Mouse (Mus musculus) MEL (cell line): ENCODE measurements around the gene E130308A19Rik. TPM values are rescaled to one million over a fixed set of nuclear protein-coding genes. Genes with fewer than 3 reads are reported as not detected.

Experiments
- DNase-seq: peaks from one replicate; pipeline ENCODE4 v3.0.0; 2011; ENCODE audit warnings: low read depth, low spot score
- H3K27ac ChIP-seq: 2 replicates; pipeline ENCODE4 v1.5.1; 2012; ENCODE audit warnings: low read depth, mild to moderate bottlenecking, control low read depth, low read length, moderate library complexity; ENCODE audit not compliant: control insufficient read depth
- H3K27me3 ChIP-seq, 2 experiments: fragments of 150-350 bp in 1 of 2; sonication (generic) in 1 of 2; 2 replicates each; pipeline ENCODE4 v1.6.1; 2012; ENCODE audit warnings: low read length in 2 of 2, mild to moderate bottlenecking in 2 of 2, improper control_type of control experiment in 1 of 2, moderate library complexity in 1 of 2; ENCODE audit not compliant: insufficient read depth in 2 of 2, control insufficient read depth in 1 of 2
- H3K36me3 ChIP-seq, 2 experiments: 2 replicates each; pipeline ENCODE4 v1.6.1; 2012 to 2014; ENCODE audit warnings: low read length in 2 of 2, improper control_type of control experiment in 1 of 2, inconsistent platforms in 1 of 2, mild to moderate bottlenecking in 1 of 2; ENCODE audit not compliant: insufficient read depth in 2 of 2, control insufficient read depth in 1 of 2
- H3K4me1 ChIP-seq, 2 experiments: fragments of 150-350 bp in 1 of 2; sonication (generic) in 1 of 2; 2 replicates each; pipeline ENCODE4 v1.6.1; 2012; ENCODE audit warnings: low read length in 2 of 2, improper control_type of control experiment in 1 of 2, mild to moderate bottlenecking in 1 of 2; ENCODE audit not compliant: insufficient read depth in 2 of 2, control insufficient read depth in 1 of 2
- H3K4me3 ChIP-seq, 2 experiments: fragments of 150-350 bp in 1 of 2; sonication (generic) in 1 of 2; 2 replicates each; pipeline ENCODE4 v1.5.1; 2012; ENCODE audit warnings: low read depth in 2 of 2, low read length in 2 of 2, mild to moderate bottlenecking in 2 of 2, moderate library complexity in 2 of 2, control low read depth in 1 of 2, improper control_type of control experiment in 1 of 2; ENCODE audit not compliant: control insufficient read depth in 1 of 2, insufficient read depth in 1 of 2
- H3K79me2 ChIP-seq: 2 replicates; pipeline ENCODE4 v1.6.1; 2012; ENCODE audit warnings: mild to moderate bottlenecking, low read length, moderate library complexity; ENCODE audit not compliant: control insufficient read depth, poor library complexity, insufficient read depth
- H3K9ac ChIP-seq: 2 replicates; pipeline ENCODE4 v1.6.1; 2012; ENCODE audit warnings: low read depth, mild to moderate bottlenecking, control low read depth, low read length, moderate library complexity; ENCODE audit not compliant: control insufficient read depth, poor library complexity, severe bottlenecking
- H3K9me3 ChIP-seq: fragments of 150-350 bp; sonication (generic); replicated peaks from 2 replicates; pipeline ENCODE4 v1.6.1; 2012; ENCODE audit warnings: mild to moderate bottlenecking, low read length, improper control_type of control experiment, moderate library complexity; ENCODE audit not compliant: insufficient read depth
- BHLHE40 ChIP-seq: IDR thresholded peaks from 2 replicates; pipeline ENCODE4 v1.6.1; 2012; ENCODE audit warnings: low read depth, mild to moderate bottlenecking, inconsistent platforms, low read length, improper control_type of control experiment, borderline replicate concordance
- CHD1 ChIP-seq: IDR thresholded peaks from 2 replicates; pipeline ENCODE4 v1.6.1; 2012; ENCODE audit warnings: low read depth, mild to moderate bottlenecking, inconsistent platforms, low read length, improper control_type of control experiment
- E2F4 ChIP-seq: IDR thresholded peaks from 2 replicates; pipeline ENCODE4 v1.6.1; 2011; ENCODE audit warnings: low read depth, low read length, improper control_type of control experiment, borderline replicate concordance
- ELF1 ChIP-seq: IDR thresholded peaks from 2 replicates; pipeline ENCODE4 v1.6.1; 2014; ENCODE audit warnings: low read depth, mild to moderate bottlenecking, inconsistent platforms, low read length, improper control_type of control experiment, moderate library complexity
- EP300 ChIP-seq, 2 experiments: IDR thresholded peaks; 2 replicates each; pipeline ENCODE4 v1.6.1; 2011; ENCODE audit warnings: improper control_type of control experiment in 2 of 2, low read length in 2 of 2, low read depth in 1 of 2, mild to moderate bottlenecking in 1 of 2
- GABPA ChIP-seq: IDR thresholded peaks from 2 replicates; pipeline ENCODE4 v1.6.1; 2012; ENCODE audit warnings: low read depth, mild to moderate bottlenecking, inconsistent platforms, low read length, improper control_type of control experiment, moderate library complexity
- GATA1 ChIP-seq: IDR thresholded peaks from 2 replicates; pipeline ENCODE4 v1.6.1; 2011; ENCODE audit warnings: low read depth, low read length, improper control_type of control experiment
- HCFC1 ChIP-seq: IDR thresholded peaks from 2 replicates; pipeline ENCODE4 v1.6.1; 2012; ENCODE audit warnings: low read depth, mild to moderate bottlenecking, inconsistent platforms, low read length, improper control_type of control experiment, moderate library complexity
- JUND ChIP-seq: IDR thresholded peaks from 2 replicates; pipeline ENCODE4 v1.6.1; 2011; ENCODE audit warnings: low read depth, mild to moderate bottlenecking, improper control_type of control experiment, low read length
- KAT2A ChIP-seq: conservative IDR thresholded peaks from 2 replicates; pipeline ENCODE4 v1.6.1; 2012; ENCODE audit warnings: low read depth, low read length, improper control_type of control experiment, inconsistent platforms
- MAFK ChIP-seq: IDR thresholded peaks from 2 replicates; pipeline ENCODE4 v1.6.1; 2011; ENCODE audit warnings: low read depth, mild to moderate bottlenecking, low read length, improper control_type of control experiment, borderline replicate concordance
- MAX ChIP-seq: IDR thresholded peaks from 2 replicates; pipeline ENCODE4 v1.6.1; 2011; ENCODE audit warnings: low read length, improper control_type of control experiment
- MEF2A ChIP-seq: IDR thresholded peaks from 2 replicates; pipeline ENCODE4 v1.6.1; 2014; ENCODE audit warnings: low read depth, mild to moderate bottlenecking, inconsistent platforms, low read length, improper control_type of control experiment; ENCODE audit not compliant: poor library complexity, insufficient replicate concordance, severe bottlenecking; ENCODE audit errors: extremely low read depth
- MXI1 ChIP-seq: IDR thresholded peaks from 2 replicates; pipeline ENCODE4 v1.6.1; 2011; ENCODE audit warnings: mild to moderate bottlenecking, low read depth, low read length, improper control_type of control experiment
- MYC ChIP-seq: IDR thresholded peaks from 2 replicates; pipeline ENCODE4 v1.6.1; 2011; ENCODE audit warnings: low read depth, mild to moderate bottlenecking, low read length, improper control_type of control experiment, moderate library complexity
- NRF1 ChIP-seq: IDR thresholded peaks from 2 replicates; pipeline ENCODE4 v1.6.1; 2014; ENCODE audit warnings: low read depth, mild to moderate bottlenecking, inconsistent platforms, low read length, improper control_type of control experiment, moderate library complexity; ENCODE audit not compliant: poor library complexity, insufficient read depth, severe bottlenecking
- POLR2A ChIP-seq, 2 experiments: IDR thresholded peaks; 2 replicates each; pipeline ENCODE4 v1.6.1; 2011 to 2012; ENCODE audit warnings: low read length in 2 of 2, mild to moderate bottlenecking in 2 of 2, control low read depth in 1 of 2, improper control_type of control experiment in 1 of 2, low read depth in 1 of 2, moderate library complexity in 1 of 2; ENCODE audit not compliant: control insufficient read depth in 1 of 2, insufficient read depth in 1 of 2, poor library complexity in 1 of 2
- POLR2AphosphoS5 ChIP-seq: IDR thresholded peaks from 2 replicates; pipeline ENCODE4 v1.6.1; 2012; ENCODE audit warnings: low read depth, borderline replicate concordance, mild to moderate bottlenecking, inconsistent platforms, low read length, moderate library complexity, mixed read lengths
- SMC3 ChIP-seq: IDR thresholded peaks from 2 replicates; pipeline ENCODE4 v1.6.1; 2011; ENCODE audit warnings: low read depth, low read length, improper control_type of control experiment
- TAL1 ChIP-seq: IDR thresholded peaks from 2 replicates; pipeline ENCODE4 v1.6.1; 2012; ENCODE audit warnings: mild to moderate bottlenecking, inconsistent platforms, low read length, moderate library complexity, mixed read lengths
- USF1 ChIP-seq: IDR thresholded peaks from 2 replicates; pipeline ENCODE4 v1.6.1; 2014; ENCODE audit warnings: low read depth, mild to moderate bottlenecking, inconsistent platforms, low read length, improper control_type of control experiment, moderate library complexity
- ZMIZ1 ChIP-seq: IDR thresholded peaks from 2 replicates; pipeline ENCODE4 v1.6.1; 2012; ENCODE audit warnings: low read depth, mild to moderate bottlenecking, inconsistent platforms, low read length, improper control_type of control experiment, moderate library complexity
- ZNF384 ChIP-seq: IDR thresholded peaks from 2 replicates; pipeline ENCODE4 v1.6.1; 2012; ENCODE audit warnings: low read depth, mild to moderate bottlenecking, inconsistent platforms, low read length, improper control_type of control experiment
- polyA plus RNA-seq, 2 experiments: library from polyadenylated mRNA; stranded (reverse) in 1 of 2; unstranded in 1 of 2; fragments of >175 nt in 1 of 2; fragments of >200 nt in 1 of 2; gene quantifications; 2 replicates each; pipeline versions ENCODE4 v1.2.1 to v1.2.4; 2012; ENCODE audit warnings: low replicate concordance in 2 of 2, low read depth in 1 of 2; ENCODE audit not compliant: insufficient read length in 2 of 2, insufficient read depth in 1 of 2, missing spikeins in 1 of 2
- total RNA-seq: library from RNA; depleted of rRNA; stranded (reverse); fragments of 300-350 nt; gene quantifications from 2 replicates; pipeline ENCODE4 v1.2.3, GENCODE M21; 2012

The E130308A19Rik gene
- total and polyA plus RNA-seq, 3 experiments, result 4.0 to 12.5 TPM; not detected in 1

DNA sequence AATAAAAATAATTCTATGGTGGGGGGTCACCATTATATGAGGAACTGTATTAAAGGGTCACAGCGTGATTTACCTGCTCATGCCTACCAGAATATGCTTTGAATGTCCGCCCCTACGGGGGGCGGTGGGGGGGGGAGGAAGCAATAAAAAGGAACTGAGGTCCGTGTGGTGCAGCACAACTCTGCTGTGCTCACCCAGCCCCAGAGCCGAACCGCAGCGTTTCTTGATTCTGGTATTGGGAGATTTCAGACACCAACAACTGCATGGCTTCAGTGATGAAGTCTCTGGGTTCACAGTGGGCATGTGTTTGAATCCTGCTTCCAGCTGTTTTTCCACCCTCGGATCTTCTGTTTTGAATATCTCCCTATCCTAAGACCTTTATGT, 101.9 kb downstream of the E130308A19Rik start:
- Histone ChIP-seq H3K4me3 (no peak overlapping the region), H3K36me3 (peaks cover 0 to 12% of the 10 kb centered on the region in 2 experiments; a peak in 2 of 4 replicates), H3K9ac (no peak overlapping the region), H3K27me3 (no peaks in the 10 kb centered on the region), H3K9me3 (no peaks in the 10 kb centered on the region), H3K79me2 (no peaks in the 10 kb centered on the region; the same call in 1 of the 2 replicates), H3K27ac (no peak overlapping the region), H3K4me1 (peaks cover 4 to 5% of the 10 kb centered on the region in 2 experiments)
- no peak for DNase-seq
- TF ChIP-seq POLR2AphosphoS5 (no peak), E2F4 (no peak), NRF1 (no peak), ZNF384 (no peak), SMC3 (no peak), EP300 (IDR thresholded peaks at IDR 0.05; ENCODE audit: low read depth in 1 of 2, low read length in 2 of 2) (no peak), TAL1 (no peak), HCFC1 (no peak), MEF2A (no peak), MYC (no peak), ZMIZ1 (no peak), POLR2A (IDR thresholded peaks at IDR 0.05; ENCODE audit: control insufficient read depth in 1 of 2, insufficient read depth in 1 of 2, low read depth in 1 of 2, low read length in 2 of 2, poor library complexity in 1 of 2) (no peak), USF1 (no peak), KAT2A (no peak), MAX (no peak), BHLHE40 (no peak), ELF1 (no peak), GABPA (no peak), MAFK (no peak)

- TF ChIP-seq NRF1, result no peak
- TF ChIP-seq KAT2A, result no peak
- TF ChIP-seq JUND, result no peak
- no peak for TF ChIP-seq GATA1
- no peak for TF ChIP-seq CHD1
- TF ChIP-seq MAFK, result no peak
- TF ChIP-seq MXI1, result no peak
- H3K27me3 ChIP-seq, result no peaks in the 10 kb centered on the region
- H3K36me3 ChIP-seq, result peaks cover 0 to 12% of the 10 kb centered on the region in 2 experiments; a peak in 2 of 4 replicates
- peaks cover 4 to 5% of the 10 kb centered on the region in 2 experiments for H3K4me1 ChIP-seq
- DNase-seq, result no peak
- no peak overlapping the region for H3K9ac ChIP-seq
- H3K79me2 ChIP-seq, result no peaks in the 10 kb centered on the region; the same call in 1 of the 2 replicates
- no peaks in the 10 kb centered on the region for H3K9me3 ChIP-seq
- no peak overlapping the region for H3K4me3 ChIP-seq
- H3K27ac ChIP-seq, result no peak overlapping the region
Measured at GRCm38 (mm10) chr4:59728839-59729238, 102.8 kb downstream of the E130308A19Rik start.
